Mouse (Mus musculus) limb, embryonic 11.5 days (tissue): ENCODE measurements around the gene Zw10. TPM values are rescaled to one million over a fixed set of nuclear protein-coding genes. Genes with fewer than 3 reads are reported as not detected.

Experiments used
- ATAC-seq: fragments of 200-750 bp; cut with Nextera tagmentation; 2 replicates; pipeline ENCODE4 v1.8.0; 2017; ENCODE audit warnings: low read depth; ENCODE audit not compliant: insufficient number of reproducible peaks, low FRiP score, low TSS enrichment
- DNase-seq: peaks from one replicate; pipeline ENCODE4 v3.0.0-alpha.2; 2015; ENCODE audit warnings: low spot score
- H3K27ac ChIP-seq: fragments of 300-500 bp; sonication (generic); replicated peaks from 2 replicates; pipeline ENCODE4 v1.5.1; 2014; ENCODE audit warnings: low read depth, mild to moderate bottlenecking, low read length
- H3K27me3 ChIP-seq: fragments of 300-500 bp; sonication (generic); 2 replicates; pipeline ENCODE4 v1.6.1; 2014; ENCODE audit warnings: mild to moderate bottlenecking, low read length, mixed read lengths; ENCODE audit not compliant: control insufficient read depth, insufficient read depth
- H3K36me3 ChIP-seq: fragments of 300-500 bp; sonication (generic); 2 replicates; pipeline ENCODE4 v1.6.1; 2014; ENCODE audit warnings: mild to moderate bottlenecking, low read length, moderate library complexity, mixed read lengths; ENCODE audit not compliant: control insufficient read depth, insufficient read depth
- H3K4me1 ChIP-seq: fragments of 300-500 bp; sonication (generic); 2 replicates; pipeline ENCODE4 v1.6.1; 2014; ENCODE audit warnings: low read length, mixed read lengths; ENCODE audit not compliant: control insufficient read depth, insufficient read depth
- H3K4me2 ChIP-seq: fragments of 300-500 bp; sonication (generic); 2 replicates; pipeline ENCODE4 v1.6.1; 2014; ENCODE audit warnings: low read depth, mild to moderate bottlenecking, moderate library complexity; ENCODE audit not compliant: severe bottlenecking
- H3K4me3 ChIP-seq: fragments of 300-500 bp; sonication (generic); 2 replicates; pipeline ENCODE4 v1.5.1; 2014; ENCODE audit warnings: low read depth, low read length
- H3K9ac ChIP-seq: fragments of 300-500 bp; sonication (generic); 2 replicates; pipeline ENCODE4 v1.6.1; 2014; ENCODE audit warnings: mild to moderate bottlenecking, low read length
- H3K9me3 ChIP-seq: fragments of 300-500 bp; sonication (generic); 2 replicates; pipeline ENCODE4 v1.6.1; 2016; ENCODE audit warnings: low read length; ENCODE audit not compliant: control insufficient read depth
- WGBS: fragments of 180-500 bp; shearing (Covaris S2); extraction: QIAGEN DNeasy Blood & Tissue Kit; methylation state at CpG from one replicate; pipeline ENCODE4 v1.1.7; 2014; 5-methylcytosine and 5-hydroxymethylcytosine counted together
- polyA plus RNA-seq: library from polyadenylated mRNA; unstranded; fragments of >200 nt; fragmentation: Nextera tagmentation; extraction: Ambion mirVana; gene quantifications from 2 replicates; pipeline ENCODE4 v1.2.1, GENCODE M21; 2014

Gene Zw10
- polyA plus RNA-seq, 1 experiment from 2014 or later: 60.2 TPM

- 77% methylated on average over 3 of the region's 3 CpGs for WGBS
- Histone ChIP-seq H3K4me2 (no peak overlapping the region), H3K4me3 (no peak overlapping the region), H3K27me3 (no peaks in the 10 kb centered on the region), H3K4me1 (peaks cover 5% of the 10 kb centered on the region; the same call in 1 of the 2 replicates), H3K27ac (no peak overlapping the region), H3K9me3 (no peaks in the 10 kb centered on the region), H3K36me3 (0 out of 2 replicates have a peak, but pooled peaks cover 2% of the 10 kb centered on the region), H3K9ac (no peak overlapping the region)
- DNase-seq (no peak), ATAC-seq (no peak)
Measured at GRCm38 (mm10) chr9:49054028-49054427, 1.4 kb upstream of the Zw10 start.

DNA sequence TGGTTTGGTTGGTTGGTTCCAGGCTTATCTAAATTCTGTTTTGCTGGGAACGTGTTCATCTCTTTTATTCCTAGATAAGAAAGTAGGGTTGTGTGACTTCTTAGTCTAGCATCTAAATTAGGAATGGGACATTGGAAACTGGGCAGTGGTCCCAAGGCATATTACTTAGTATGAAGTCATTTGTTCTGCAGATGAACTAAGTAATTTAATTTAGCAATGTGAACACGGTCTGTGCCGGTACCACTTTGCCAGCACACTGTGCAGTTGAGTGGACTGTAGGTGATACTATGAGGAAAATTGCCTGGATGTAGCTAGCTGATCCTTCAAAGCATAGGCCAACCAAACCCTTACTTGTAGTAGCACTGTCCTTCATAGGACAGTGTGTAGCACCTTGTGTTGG, 21.4 kb downstream of the Zw10 start:
- H3K27ac ChIP-seq: no peak overlapping the region
- no peaks in the 10 kb centered on the region for H3K9me3 ChIP-seq
- H3K4me3 ChIP-seq: no peak overlapping the region
- DNase-seq (no peak), ATAC-seq (no peak)
- 95% methylated on average over 3 of the region's 3 CpGs for WGBS
- no peaks in the 10 kb centered on the region for H3K4me1 ChIP-seq
- H3K36me3 ChIP-seq: peaks cover 7% of the 10 kb centered on the region; the same call in 1 of the 2 replicates
- H3K4me2 ChIP-seq: no peak overlapping the region
- no peaks in the 10 kb centered on the region for H3K27me3 ChIP-seq
- H3K9ac ChIP-seq: no peak overlapping the region

GRCm38 (mm10) chr9:49081107-49081506, 25.7 kb downstream of the Zw10 start, which contains the start of gene Tmprss5:
Gene Tmprss5, plus strand, starts transcription at chr9:49081260.
- no peak within 1 kb of the TSS for H3K27ac ChIP-seq
- H3K4me3 ChIP-seq: no peak within 1 kb of the TSS
- no peak within 1 kb of the TSS for H3K4me2 ChIP-seq
- DNase-seq (no peak), ATAC-seq (no peak)
- H3K4me1 ChIP-seq: no peaks in the 10 kb centered on the region
- H3K9ac ChIP-seq: no peak within 1 kb of the TSS
- peaks cover 2% of the 10 kb centered on the region; the same call in 1 of the 2 replicates for H3K36me3 ChIP-seq
- no peaks in the 10 kb centered on the region for H3K9me3 ChIP-seq
- H3K27me3 ChIP-seq: no peaks in the 10 kb centered on the region
- WGBS: 77% methylated on average over 5 of the region's 5 CpGs

GRCm38 (mm10) chr9:49081561-49081960, 26.1 kb downstream of the Zw10 start:
- H3K27ac ChIP-seq: no peak overlapping the region
- H3K9me3 ChIP-seq: no peaks in the 10 kb centered on the region
- H3K4me2 ChIP-seq: no peak overlapping the region
- no peak overlapping the region for H3K4me3 ChIP-seq
- H3K36me3 ChIP-seq: peaks cover 2% of the 10 kb centered on the region; the same call in 1 of the 2 replicates
- H3K4me1 ChIP-seq: no peaks in the 10 kb centered on the region
- ATAC-seq (no peak), DNase-seq (peak; percentile 82)
- no peak overlapping the region for H3K9ac ChIP-seq
- WGBS: 12% methylated on average over 4 of the region's 4 CpGs
- H3K27me3 ChIP-seq: no peaks in the 10 kb centered on the region

- DNase-seq: no peak
- no peak for ATAC-seq
- Histone ChIP-seq H3K4me3 (no peak overlapping the region), H3K9me3 (no peaks in the 10 kb centered on the region), H3K4me2 (no peak overlapping the region), H3K9ac (no peak overlapping the region), H3K27ac (no peak overlapping the region), H3K27me3 (no peaks in the 10 kb centered on the region), H3K36me3 (no peaks in the 10 kb centered on the region), H3K4me1 (no peaks in the 10 kb centered on the region)
- 42% methylated on average over 11 of the region's 11 CpGs for WGBS
Measured at GRCm38 (mm10) chr9:49087317-49087716, 31.9 kb downstream of the Zw10 start.

- Histone ChIP-seq H3K9me3 (no peaks in the 10 kb centered on the region), H3K36me3 (no peaks in the 10 kb centered on the region), H3K9ac (no peak overlapping the region), H3K4me2 (no peak overlapping the region), H3K4me1 (no peaks in the 10 kb centered on the region), H3K27ac (no peak overlapping the region), H3K27me3 (no peaks in the 10 kb centered on the region), H3K4me3 (no peak overlapping the region)
- WGBS: 93% methylated on average over 3 of the region's 3 CpGs
- ATAC-seq (no peak), DNase-seq (no peak)
Measured at GRCm38 (mm10) chr9:49098871-49099270, 43.5 kb downstream of the Zw10 start.

DNA sequence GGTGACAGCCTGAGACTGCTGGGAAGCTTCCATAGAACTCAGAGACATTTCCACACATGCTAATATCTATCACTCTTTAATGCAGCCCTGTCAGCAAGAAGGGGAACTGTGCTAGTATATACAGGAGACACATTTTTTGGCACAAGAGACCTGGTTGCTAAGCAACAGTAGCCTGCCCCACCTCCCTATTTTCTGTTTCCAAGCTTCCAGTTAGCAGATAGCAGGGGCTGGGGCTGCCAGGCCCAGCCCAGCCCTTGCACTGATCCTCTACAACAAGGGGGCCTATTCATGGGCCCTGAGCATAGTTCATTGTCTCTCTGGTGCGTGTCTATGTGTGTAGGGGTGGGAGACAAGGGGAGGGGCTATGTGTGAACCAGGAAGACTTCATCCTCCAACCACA, 46.9 kb downstream of the Zw10 start:
- H3K9ac ChIP-seq: no peak overlapping the region
- H3K4me3 ChIP-seq: no peak overlapping the region
- 68% methylated on average over 1 of the region's 1 CpGs for WGBS
- H3K4me1 ChIP-seq: no peaks in the 10 kb centered on the region
- DNase-seq (no peak), ATAC-seq (no peak)
- no peaks in the 10 kb centered on the region for H3K9me3 ChIP-seq
- no peaks in the 10 kb centered on the region for H3K36me3 ChIP-seq
- no peaks in the 10 kb centered on the region for H3K27me3 ChIP-seq
- no peak overlapping the region for H3K27ac ChIP-seq
- no peak overlapping the region for H3K4me2 ChIP-seq

DNA sequence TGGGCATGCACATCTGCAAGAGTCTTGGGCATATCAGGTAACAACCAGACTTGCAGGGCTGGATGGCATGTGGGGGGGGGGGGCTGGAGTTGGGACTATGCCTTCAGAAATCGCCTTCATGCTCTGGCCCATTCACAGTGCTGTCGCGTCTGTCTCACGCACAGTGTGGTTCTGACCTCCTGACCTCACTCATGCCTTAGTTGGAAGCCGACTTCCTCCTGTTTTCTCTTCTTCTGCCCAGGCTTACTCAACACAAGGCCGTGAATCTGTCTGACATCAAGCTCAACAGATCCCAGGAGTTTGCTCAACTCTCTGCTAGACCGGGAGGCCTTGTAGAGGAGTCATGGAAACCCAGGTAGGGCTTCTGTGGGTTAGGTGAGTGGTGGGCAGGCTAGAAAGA, 53.7 kb downstream of the Zw10 start:
- H3K27ac ChIP-seq: no peak overlapping the region
- H3K4me3 ChIP-seq: no peak overlapping the region
- ATAC-seq (no peak), DNase-seq (no peak)
- H3K9ac ChIP-seq: no peak overlapping the region
- H3K27me3 ChIP-seq: no peaks in the 10 kb centered on the region
- no peaks in the 10 kb centered on the region for H3K9me3 ChIP-seq
- no peaks in the 10 kb centered on the region for H3K36me3 ChIP-seq
- 53% methylated on average over 7 of the region's 7 CpGs for WGBS
- H3K4me1 ChIP-seq: no peaks in the 10 kb centered on the region
- H3K4me2 ChIP-seq: no peak overlapping the region

- H3K4me2 ChIP-seq: no peak overlapping the region
- H3K27me3 ChIP-seq: no peaks in the 10 kb centered on the region
- H3K4me3 ChIP-seq: no peak overlapping the region
- H3K9ac ChIP-seq: no peak overlapping the region
- 72% methylated on average over 6 of the region's 6 CpGs for WGBS
- H3K36me3 ChIP-seq: no peaks in the 10 kb centered on the region
- H3K9me3 ChIP-seq: no peaks in the 10 kb centered on the region
- ATAC-seq (no peak), DNase-seq (no peak)
- H3K4me1 ChIP-seq: no peaks in the 10 kb centered on the region
- H3K27ac ChIP-seq: no peak overlapping the region
Measured at GRCm38 (mm10) chr9:49110476-49111220, 55.2 kb downstream of the Zw10 start.
